Mouse (Mus musculus) forebrain, postnatal 0 days (tissue): ENCODE data around the gene Gm49387. TPM values are rescaled to one million over a fixed set of nuclear protein-coding genes. Genes with fewer than 3 reads are reported as not detected.
A peak's percentile ranks its signal among the peaks of the same experiment; 100 is the strongest.
"Not testable (repeated sequence)": the region's sequence is repeated elsewhere in the genome, so short reads cannot be mapped to it uniquely, and the experiment has no call there.

Source experiments
- ATAC-seq: fragments of 200-750 bp; cut with Nextera tagmentation; 2 replicates; pipeline ENCODE4 v1.8.0; 2017; ENCODE audit warnings: mild to moderate bottlenecking, moderate library complexity
- DNase-seq: peaks from one replicate; pipeline ENCODE4 v3.0.0-alpha.2; 2015
- H3K27ac ChIP-seq: fragments of 300-500 bp; sonication (generic); 2 replicates; pipeline ENCODE4 v1.5.1; 2014; ENCODE audit warnings: low read depth, mild to moderate bottlenecking, antibody characterized with exemption, low read length, moderate library complexity, mixed read lengths
- H3K27me3 ChIP-seq: fragments of 300-500 bp; sonication (generic); 2 replicates; pipeline ENCODE4 v1.6.1; 2014; ENCODE audit warnings: mild to moderate bottlenecking, low read length, mixed read lengths; ENCODE audit not compliant: insufficient read depth
- H3K36me3 ChIP-seq: fragments of 300-500 bp; sonication (generic); 2 replicates; pipeline ENCODE4 v1.6.1; 2014; ENCODE audit warnings: mild to moderate bottlenecking, moderate library complexity; ENCODE audit not compliant: insufficient read depth
- H3K4me1 ChIP-seq: fragments of 300-500 bp; sonication (generic); 2 replicates; pipeline ENCODE4 v1.6.1; 2014; ENCODE audit warnings: antibody characterized with exemption; ENCODE audit not compliant: insufficient read depth
- H3K4me2 ChIP-seq: fragments of 300-500 bp; sonication (generic); 2 replicates; pipeline ENCODE4 v1.6.1; 2014; ENCODE audit warnings: low read depth, mild to moderate bottlenecking, moderate library complexity
- H3K4me3 ChIP-seq: fragments of 300-500 bp; sonication (generic); 2 replicates; pipeline ENCODE4 v1.5.1; 2014; ENCODE audit warnings: low read depth, low read length, mixed read lengths
- H3K9ac ChIP-seq: fragments of 300-500 bp; sonication (generic); 2 replicates; pipeline ENCODE4 v1.6.1; 2014; ENCODE audit warnings: mild to moderate bottlenecking
- H3K9me3 ChIP-seq: fragments of 300-500 bp; sonication (generic); 2 replicates; pipeline ENCODE4 v1.6.1; 2016; ENCODE audit warnings: low read length
- CTCF ChIP-seq: sonication (generic); IDR thresholded peaks from 2 replicates; pipeline ENCODE4 v1.5.1; 2016; ENCODE audit warnings: antibody characterized with exemption, control low read depth, low read depth
- WGBS: fragments of 180-500 bp; shearing (Covaris S2); extraction: QIAGEN DNeasy Blood & Tissue Kit; methylation state at CpG from one replicate; pipeline ENCODE4 v1.1.7; 2014; 5-methylcytosine and 5-hydroxymethylcytosine counted together
- polyA plus RNA-seq: library from polyadenylated mRNA; unstranded; fragments of >200 nt; fragmentation: Nextera tagmentation; extraction: Ambion mirVana; gene quantifications from 2 replicates; pipeline ENCODE4 v1.2.1, GENCODE M21; 2015
- total RNA-seq: library from RNA; depleted of rRNA; stranded (reverse); fragments of >200 nt; gene quantifications from 2 replicates; pipeline ENCODE4 v1.2.3, GENCODE M21; 2014

The Gm49387 gene
- total and polyA plus RNA-seq, 2 experiments from 2014 or later: 1.6 TPM; not detected in 1

GRCm38 (mm10) chr14:31605514-31605913, 35.2 kb downstream of the Gm49387 start:
- ATAC-seq: no peak
- DNase-seq: no peak
- no peak for TF ChIP-seq CTCF
- H3K4me1 ChIP-seq: no peaks in the 10 kb centered on the region
- no peak overlapping the region for H3K27ac ChIP-seq
- H3K4me3 ChIP-seq: no peak overlapping the region
- H3K9me3 ChIP-seq: no peaks in the 10 kb centered on the region
- no peaks in the 10 kb centered on the region for H3K36me3 ChIP-seq
- WGBS: 66% methylated on average over 6 of the region's 6 CpGs
- no peak overlapping the region for H3K9ac ChIP-seq
- H3K4me2 ChIP-seq: no peak overlapping the region
- no peaks in the 10 kb centered on the region for H3K27me3 ChIP-seq

GRCm38 (mm10) chr14:31604916-31605315, 35.8 kb downstream of the Gm49387 start:
- TF ChIP-seq CTCF: peak; percentile 19; the same call in 1 of the 2 replicates
- 86% methylated on average over 5 of the region's 5 CpGs for WGBS
- H3K36me3 ChIP-seq: no peaks in the 10 kb centered on the region
- DNase-seq (no peak), ATAC-seq (no peak)
- no peaks in the 10 kb centered on the region for H3K27me3 ChIP-seq
- no peak overlapping the region for H3K27ac ChIP-seq
- no peaks in the 10 kb centered on the region for H3K9me3 ChIP-seq
- H3K4me3 ChIP-seq: no peak overlapping the region
- no peak overlapping the region for H3K4me2 ChIP-seq
- no peak overlapping the region for H3K9ac ChIP-seq
- H3K4me1 ChIP-seq: no peaks in the 10 kb centered on the region

- not testable (repeated sequence) for H3K4me2 ChIP-seq, DNase-seq, H3K9ac ChIP-seq, H3K4me1 ChIP-seq, H3K27me3 ChIP-seq, H3K9me3 ChIP-seq, H3K4me3 ChIP-seq, H3K27ac ChIP-seq, H3K36me3 ChIP-seq, ATAC-seq
- WGBS: 90% methylated on average over 6 of the region's 6 CpGs
These were observed 38.1 kb downstream of the Gm49387 start for GRCm38 (mm10) chr14:31602616-31602979.

GRCm38 (mm10) chr14:31601908-31602615, 38.6 kb downstream of the Gm49387 start:
- no peak for DNase-seq
- Histone ChIP-seq H3K4me2 (no peak overlapping the region), H3K27me3 (no peaks in the 10 kb centered on the region), H3K9me3 (no peaks in the 10 kb centered on the region), H3K36me3 (no peaks in the 10 kb centered on the region), H3K4me1 (no peaks in the 10 kb centered on the region), H3K27ac (no peak overlapping the region), H3K4me3 (no peak overlapping the region), H3K9ac (no peak overlapping the region)
- WGBS: 93% methylated on average over 14 of the region's 14 CpGs
- TF ChIP-seq CTCF: no peak
- no peak for ATAC-seq

GRCm38 (mm10) chr14:31597446-31597845, 43.2 kb downstream of the Gm49387 start:
- Histone ChIP-seq H3K27ac (no peak overlapping the region), H3K4me3 (no peak overlapping the region), H3K9ac (no peak overlapping the region), H3K27me3 (no peaks in the 10 kb centered on the region), H3K9me3 (no peaks in the 10 kb centered on the region), H3K4me2 (no peak overlapping the region), H3K36me3 (no peaks in the 10 kb centered on the region), H3K4me1 (no peaks in the 10 kb centered on the region)
- TF ChIP-seq CTCF: no peak
- DNase-seq: no peak
- ATAC-seq: no peak
- 96% methylated on average over 4 of the region's 4 CpGs for WGBS

GRCm38 (mm10) chr14:31596408-31596807, 44.3 kb downstream of the Gm49387 start:
- H3K4me2 ChIP-seq: no peak overlapping the region
- ATAC-seq (no peak), DNase-seq (no peak)
- no peaks in the 10 kb centered on the region for H3K9me3 ChIP-seq
- no peak overlapping the region for H3K27ac ChIP-seq
- 85% methylated on average over 7 of the region's 7 CpGs for WGBS
- no peaks in the 10 kb centered on the region for H3K4me1 ChIP-seq
- H3K27me3 ChIP-seq: no peaks in the 10 kb centered on the region
- H3K36me3 ChIP-seq: no peaks in the 10 kb centered on the region
- no peak overlapping the region for H3K4me3 ChIP-seq
- TF ChIP-seq CTCF: no peak
- no peak overlapping the region for H3K9ac ChIP-seq

GRCm38 (mm10) chr14:31594693-31595092, 46.0 kb downstream of the Gm49387 start:
- DNase-seq: no peak
- ATAC-seq: no peak
- Histone ChIP-seq H3K4me3 (no peak overlapping the region), H3K27ac (no peak overlapping the region), H3K9ac (no peak overlapping the region), H3K9me3 (no peaks in the 10 kb centered on the region), H3K36me3 (no peaks in the 10 kb centered on the region), H3K4me1 (no peaks in the 10 kb centered on the region), H3K4me2 (no peak overlapping the region), H3K27me3 (no peaks in the 10 kb centered on the region)
- TF ChIP-seq CTCF: no peak
- 62% methylated on average over 3 of the region's 3 CpGs for WGBS
